Mouse (Mus musculus) stomach, postnatal 0 days (tissue): ENCODE measurements around the gene Samd10.

Experiments
- CTCF ChIP-seq: IDR thresholded peaks from 2 replicates; pipeline ENCODE4 v1.5.1; 2016; ENCODE audit warnings: antibody characterized with exemption, low read depth, mild to moderate bottlenecking, moderate library complexity
- EP300 ChIP-seq: optimal IDR thresholded peaks from 2 replicates; pipeline ENCODE3; 2016; ENCODE audit warnings: antibody characterized with exemption

GRCm38 (mm10) chr2:181589732-181590105 lies 9.3 kb downstream of the Samd10 start:
- TF ChIP-seq CTCF (no peak), EP300 (no peak)
